Mouse (Mus musculus) layer of hippocampus, adult 9-11 months (tissue): Measurements from ENCODE around the gene Cenpx.

ENCODE experiments used
- DNase-seq: peaks from one replicate; pipeline ENCODE4 v3.0.0; 2022

Gene Cenpx

DNA sequence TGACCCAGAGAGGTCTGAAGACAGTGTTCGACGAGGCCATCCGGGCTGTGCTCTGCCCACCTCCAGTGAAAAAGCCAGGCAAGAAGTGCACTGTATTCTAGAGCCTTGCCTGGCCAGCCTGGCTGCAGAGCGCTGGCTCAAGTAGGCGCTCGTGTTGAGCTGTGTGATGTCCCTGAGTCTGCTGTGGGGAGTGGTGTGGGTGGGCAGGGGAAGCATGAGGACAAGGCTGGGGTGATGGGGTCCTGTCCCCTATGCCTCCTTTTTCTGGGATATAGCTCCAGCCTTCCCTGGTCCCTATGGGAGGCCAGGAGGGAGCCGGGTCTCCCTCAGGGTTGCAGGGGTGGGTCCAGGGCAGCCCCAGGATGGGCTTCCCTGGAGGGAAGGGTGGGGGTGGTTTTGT lies 10.0 kb upstream of the Cenpx start:
- no peak for DNase-seq

GRCm38 (mm10) chr11:120722761-120723382 lies 9.3 kb upstream of the Cenpx start:
- DNase-seq: no peak

- DNase-seq: no peak
Observed at GRCm38 (mm10) chr11:120722067-120722630, 8.6 kb upstream of the Cenpx start.

DNA sequence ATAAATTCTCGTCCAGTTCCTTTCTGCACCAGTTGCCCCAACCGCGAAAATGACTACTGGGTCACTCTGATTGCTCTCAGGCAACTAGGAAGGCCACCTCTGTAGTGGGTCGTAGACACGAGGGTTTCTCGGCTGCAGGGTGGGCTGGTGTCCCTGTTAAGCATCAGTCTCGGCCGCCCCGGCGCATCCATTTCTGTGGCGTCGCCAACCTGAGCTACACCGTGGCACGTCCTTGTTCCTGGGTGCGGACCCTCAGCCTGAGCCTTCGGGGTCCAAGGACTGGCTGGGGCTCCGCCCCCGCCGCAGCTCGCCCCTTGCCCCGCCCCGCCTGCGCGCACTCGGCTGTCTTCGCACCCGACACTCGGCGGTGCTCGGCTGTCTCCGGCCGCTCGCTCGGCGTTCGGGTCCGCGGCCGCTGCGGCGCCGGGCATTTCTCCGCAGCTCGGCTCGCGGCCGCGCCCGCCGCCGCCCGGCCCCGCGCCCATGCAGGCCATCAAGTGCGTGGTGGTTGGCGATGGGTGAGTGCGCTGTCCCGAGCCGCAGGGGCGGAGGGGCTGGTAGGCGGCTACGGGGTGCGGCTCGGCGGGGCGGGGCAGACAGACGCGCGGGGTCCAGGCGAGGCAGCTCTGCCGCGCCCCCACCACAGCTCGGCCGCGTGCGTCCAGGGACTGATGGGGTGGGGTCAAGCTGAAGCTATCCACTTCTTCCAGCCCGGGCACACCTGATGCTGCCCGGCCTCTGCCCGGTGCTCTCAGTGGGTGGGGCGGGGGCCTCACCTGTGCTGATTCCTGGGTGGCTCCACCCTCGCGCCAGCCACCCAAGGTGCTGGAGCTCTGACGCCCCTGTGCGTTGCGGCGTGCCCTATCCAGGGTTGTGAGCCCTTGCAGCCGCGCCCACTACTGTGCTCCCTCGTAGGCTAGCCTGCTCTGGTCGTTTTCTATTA lies 7.9 kb upstream of the Cenpx start, which contains the start of gene Rac3:
Rac3 (plus strand) TSS at position 347 of the 943 bp plus-strand sequence.
- DNase-seq: no peak

DNA sequence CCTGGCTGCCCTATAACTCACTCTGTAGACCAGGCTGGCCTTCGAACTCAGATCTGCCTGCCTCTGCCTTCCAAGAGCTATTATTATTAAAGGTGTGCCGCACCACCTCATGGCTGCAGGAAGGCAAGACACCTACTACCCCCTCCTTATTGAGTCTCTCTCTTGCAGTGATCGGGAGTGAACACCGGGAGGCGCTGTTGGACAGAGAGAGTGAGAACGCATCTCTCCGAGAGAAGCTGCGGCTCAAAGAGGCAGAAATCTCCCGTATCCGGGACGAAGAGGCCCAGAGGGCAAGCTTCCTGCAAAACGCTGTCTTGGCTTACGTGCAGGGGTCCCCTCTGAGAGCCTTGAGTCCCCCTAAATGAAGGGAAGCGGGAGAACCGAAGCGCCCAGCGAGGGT lies 6.9 kb upstream of the Cenpx start:
- DNase-seq: peak; percentile 82

- no peak for DNase-seq
Observed at GRCm38 (mm10) chr11:120719841-120720376, 6.4 kb upstream of the Cenpx start.

- no peak for DNase-seq
Observed at GRCm38 (mm10) chr11:120719242-120719641, 5.7 kb upstream of the Cenpx start.

GRCm38 (mm10) chr11:120715131-120715530 lies 1.6 kb upstream of the Cenpx start:
- no peak for DNase-seq

GRCm38 (mm10) chr11:120714546-120714945 lies 1.0 kb upstream of the Cenpx start:
- no peak for DNase-seq

- no peak for DNase-seq
Observed at GRCm38 (mm10) chr11:120712771-120713568, 568 bp downstream of the Cenpx start.

- DNase-seq: no peak
Observed at GRCm38 (mm10) chr11:120711980-120712604, 1.4 kb downstream of the Cenpx start.

DNA sequence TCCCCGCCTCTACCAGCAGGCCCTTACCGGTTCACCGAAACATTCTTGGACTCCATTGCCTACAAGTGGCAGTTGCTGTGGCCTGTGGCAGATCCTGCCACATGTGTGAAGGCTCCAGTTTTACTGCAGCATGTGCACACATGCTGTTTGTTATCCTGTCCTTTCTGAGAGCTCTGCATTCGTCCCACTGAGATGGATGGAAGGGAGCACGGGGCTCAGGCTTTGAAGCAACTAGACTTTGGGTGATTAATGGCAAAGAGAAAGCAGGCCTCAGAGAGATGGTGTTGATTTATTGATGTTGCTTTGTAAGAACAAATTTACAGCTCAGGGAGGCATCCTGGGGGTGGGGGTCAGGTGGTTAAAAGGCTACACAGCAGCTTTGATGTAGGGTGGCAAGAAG lies 2.9 kb downstream of the Cenpx start:
- DNase-seq: no peak

- no peak for DNase-seq
Observed at GRCm38 (mm10) chr11:120709551-120709950, 4.0 kb downstream of the Cenpx start.

DNA sequence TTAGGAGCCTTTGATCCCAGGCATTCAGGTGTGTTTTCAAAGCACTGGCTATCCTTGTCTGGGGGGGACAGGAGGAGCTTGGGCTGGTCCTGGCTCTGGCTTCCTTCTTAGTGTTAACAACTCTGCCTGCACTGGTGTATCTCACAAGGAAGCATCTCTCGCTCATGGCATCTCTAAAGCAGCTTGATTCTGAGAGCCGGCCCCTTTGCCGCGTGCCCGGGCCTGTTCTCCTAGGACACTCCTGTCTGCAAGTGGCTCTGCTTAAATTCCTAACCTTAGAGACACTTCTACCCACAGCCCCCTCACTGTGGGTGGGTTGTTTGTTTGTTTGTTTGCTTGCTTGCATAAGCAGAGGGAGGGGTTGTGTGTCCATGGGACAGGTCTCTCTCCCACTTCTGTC lies 5.6 kb downstream of the Cenpx start:
- no peak for DNase-seq

- DNase-seq: no peak
Observed at GRCm38 (mm10) chr11:120707225-120707624, 6.3 kb downstream of the Cenpx start.

DNA sequence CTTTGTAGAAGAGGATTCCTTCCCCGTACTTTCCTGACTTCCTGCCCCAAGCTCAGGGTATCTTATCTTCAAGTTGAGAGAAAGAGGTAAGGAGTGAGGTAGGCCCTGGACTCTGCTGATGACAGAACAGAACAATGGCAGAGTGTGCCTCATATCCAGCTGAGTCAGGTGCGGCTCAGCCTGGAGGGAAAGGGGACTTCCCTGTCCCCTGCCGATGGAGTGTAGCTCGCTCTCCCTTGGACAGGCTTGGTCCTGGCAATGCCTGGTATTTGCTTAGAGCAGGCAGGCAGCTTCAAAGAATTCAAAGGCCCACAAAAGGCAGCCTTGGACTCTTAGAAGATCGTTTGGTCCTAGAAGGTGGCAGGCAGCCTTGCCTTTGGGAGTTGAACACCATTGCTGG lies 7.4 kb downstream of the Cenpx start:
- no peak for DNase-seq

- no peak for DNase-seq
Observed at GRCm38 (mm10) chr11:120704486-120705325, 8.8 kb downstream of the Cenpx start.

DNA sequence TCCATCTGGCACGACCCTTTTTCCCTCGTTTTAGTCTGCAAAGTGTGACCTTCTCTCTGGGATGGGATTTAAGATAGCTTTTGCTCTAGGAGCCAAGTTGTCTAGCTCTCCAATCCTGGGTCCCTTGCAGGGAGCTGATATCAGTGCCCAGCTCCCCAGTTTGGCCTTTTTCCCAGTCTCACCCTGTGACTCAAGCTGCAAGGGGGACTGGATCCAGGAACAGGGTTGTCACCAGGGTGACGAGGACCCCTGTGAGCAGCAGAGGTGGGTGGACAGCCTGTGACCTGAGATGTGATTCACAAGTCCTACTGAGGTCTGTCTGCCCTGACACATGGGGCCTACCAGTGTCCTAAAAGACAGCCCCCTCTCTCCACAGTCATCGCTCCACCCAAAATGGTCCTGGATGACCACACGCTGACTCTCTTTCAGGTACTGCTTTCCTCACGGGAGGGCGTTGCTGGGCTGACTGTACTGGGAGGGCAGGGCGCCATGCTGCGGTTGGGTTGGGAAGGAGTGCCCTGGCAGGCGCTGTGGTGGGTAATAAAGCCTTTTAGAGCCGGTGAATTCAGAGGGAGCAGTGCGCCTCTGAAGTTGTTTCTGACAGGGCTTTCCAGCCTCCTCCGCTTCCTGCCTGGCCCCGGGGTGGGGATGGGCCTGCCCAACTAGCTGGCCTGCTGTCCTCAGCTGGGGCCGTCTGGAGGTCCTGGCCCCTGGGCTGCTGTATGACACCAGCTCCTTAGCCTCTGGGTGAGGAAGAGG lies 9.7 kb downstream of the Cenpx start:
- no peak for DNase-seq

DNA sequence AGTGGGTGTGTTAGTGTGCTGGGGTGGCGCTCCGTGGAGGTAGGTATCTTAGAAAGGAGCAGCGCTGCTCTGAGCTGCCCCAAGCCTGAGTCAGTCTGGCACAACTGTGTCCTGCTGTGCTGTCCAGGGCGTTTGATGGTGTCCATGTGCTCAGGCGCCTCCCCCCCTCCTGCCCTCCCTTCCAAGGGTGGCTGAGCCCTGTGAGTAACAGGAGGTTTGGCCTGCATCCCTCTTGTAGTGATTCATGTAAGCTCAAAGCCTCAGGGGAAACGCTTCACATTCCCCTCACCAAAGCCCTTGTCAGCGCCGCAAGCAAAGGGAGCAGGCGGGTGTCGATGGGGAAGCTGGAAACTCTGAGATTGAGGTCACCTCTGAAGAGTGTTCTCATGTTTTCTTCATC lies 15.8 kb downstream of the Cenpx start:
- no peak for DNase-seq

- no peak for DNase-seq
Observed at GRCm38 (mm10) chr11:120696568-120696967, 17.0 kb downstream of the Cenpx start.
